Mouse (Mus musculus): ENCODE results near the gene Ccdc115.

- TF ChIP-seq CTCF (IDR thresholded peaks at IDR 0.05; ENCODE audit: low read depth, low read length) (no peak), POLR2A (IDR thresholded peaks at IDR 0.05; ENCODE audit: insufficient read depth, low read length) (no peak)
Measured at GRCm38 (mm10) chr1:34436374-34436773, 3.1 kb downstream of the Ccdc115 start.

Data from ES-Bruce4 (cell line).